Mouse (Mus musculus) cerebellum, adult 2 months (tissue): ENCODE results near the gene Sqstm1.
A peak's percentile ranks its signal among the peaks of the same experiment; 100 is the strongest.

Source experiments
- CTCF ChIP-seq: fragments of 200-500 bp; IDR thresholded peaks from 2 replicates; pipeline ENCODE4 v1.5.1; 2011; ENCODE audit warnings: low read depth, mild to moderate bottlenecking, control low read depth, low read length, moderate library complexity, borderline replicate concordance; ENCODE audit not compliant: insufficient read depth
- POLR2A ChIP-seq: fragments of 200-500 bp; IDR thresholded peaks from 2 replicates; pipeline ENCODE4 v1.6.1; 2011; ENCODE audit warnings: low read length, control low read depth, borderline replicate concordance; ENCODE audit not compliant: insufficient read depth

- TF ChIP-seq POLR2A (no peak), CTCF (peak; percentile 17; the same call in 1 of the 2 replicates)
Observed at GRCm38 (mm10) chr11:50236540-50236936, 25.9 kb upstream of the Sqstm1 start.
